Mouse (Mus musculus): Measurements from ENCODE around the gene Cage1. TPM values are rescaled to one million over a fixed set of nuclear protein-coding genes. Genes with fewer than 3 reads are reported as not detected.

Gene Cage1
- polyA plus RNA-seq, 1 experiment from 2014 or later, result 1.5 TPM

GRCm38 (mm10) chr13:37989701-37990100 is 47.2 kb downstream of the Cage1 start:
- no peak for ATAC-seq
- 84% methylated on average over 8 of the region's 8 CpGs for WGBS
- Histone ChIP-seq H3K9ac (replicated peaks; ENCODE audit: low read depth) (no peak overlapping the region), H3K27me3 (replicated peaks; ENCODE audit: insufficient read depth, low read length) (no peaks in the 10 kb centered on the region), H3K27ac (ENCODE audit: low read length) (no peak overlapping the region), H3K4me3 (ENCODE audit: low read depth, low read length) (no peak overlapping the region), H3K9me3 (ENCODE audit: low read length) (no peaks in the 10 kb centered on the region), H3K36me3 (ENCODE audit: insufficient read depth, low read length) (peaks cover 34% of the 10 kb centered on the region), H3K4me1 (ENCODE audit: insufficient read depth, low read depth, low read length) (no peaks in the 10 kb centered on the region; the same call in 1 of the 2 replicates), H3K4me2 (replicated peaks; ENCODE audit: low read depth, low read length) (no peak overlapping the region)
- no peak for TF ChIP-seq CTCF (IDR thresholded peaks at IDR 0.05)
- no peak for TF ChIP-seq EP300 (IDR thresholded peaks at IDR 0.05)
- DNase-seq (ENCODE audit: low spot score), result no peak

- no peak overlapping the region for H3K27ac ChIP-seq (ENCODE audit: low read length)
- no peak overlapping the region for H3K9ac ChIP-seq (replicated peaks; ENCODE audit: low read depth)
- 84% methylated on average over 10 of the region's 10 CpGs for WGBS
- H3K4me1 ChIP-seq (ENCODE audit: insufficient read depth, low read depth, low read length), result no peaks in the 10 kb centered on the region
- TF ChIP-seq CTCF (IDR thresholded peaks at IDR 0.05) (no peak), EP300 (IDR thresholded peaks at IDR 0.05) (no peak)
- ATAC-seq, result no peak
- no peak overlapping the region for H3K4me2 ChIP-seq (replicated peaks; ENCODE audit: low read depth, low read length)
- H3K36me3 ChIP-seq (ENCODE audit: insufficient read depth, low read length), result peaks cover 61% of the 10 kb centered on the region
- no peaks in the 10 kb centered on the region for H3K9me3 ChIP-seq (ENCODE audit: low read length)
- DNase-seq (ENCODE audit: low spot score), result no peak
- H3K27me3 ChIP-seq (replicated peaks; ENCODE audit: insufficient read depth, low read length), result no peaks in the 10 kb centered on the region
- no peak overlapping the region for H3K4me3 ChIP-seq (ENCODE audit: low read depth, low read length)
Measured at GRCm38 (mm10) chr13:37986166-37986565, 50.7 kb downstream of the Cage1 start.

GRCm38 (mm10) chr13:37981063-37981462 is 55.8 kb downstream of the Cage1 start:
- ATAC-seq, result peak; percentile 71
- H3K4me2 ChIP-seq (replicated peaks; ENCODE audit: low read depth, low read length), result no peak overlapping the region
- peaks cover 46% of the 10 kb centered on the region for H3K36me3 ChIP-seq (ENCODE audit: insufficient read depth, low read length)
- no peaks in the 10 kb centered on the region for H3K27me3 ChIP-seq (replicated peaks; ENCODE audit: insufficient read depth, low read length)
- TF ChIP-seq CTCF (IDR thresholded peaks at IDR 0.05) (no peak), EP300 (IDR thresholded peaks at IDR 0.05) (no peak)
- DNase-seq (ENCODE audit: low spot score), result peak; percentile 48
- WGBS, result 61% methylated on average over 5 of the region's 5 CpGs
- H3K9me3 ChIP-seq (ENCODE audit: low read length), result no peaks in the 10 kb centered on the region
- no peak overlapping the region for H3K27ac ChIP-seq (ENCODE audit: low read length)
- no peak overlapping the region for H3K4me3 ChIP-seq (ENCODE audit: low read depth, low read length)
- H3K4me1 ChIP-seq (ENCODE audit: insufficient read depth, low read depth, low read length), result no peaks in the 10 kb centered on the region
- no peak overlapping the region for H3K9ac ChIP-seq (replicated peaks; ENCODE audit: low read depth)

- 80% methylated on average over 10 of the region's 10 CpGs for WGBS
- ATAC-seq (no peak), DNase-seq (ENCODE audit: low spot score) (no peak)
- Histone ChIP-seq H3K4me1 (ENCODE audit: insufficient read depth, low read depth, low read length) (no peaks in the 10 kb centered on the region), H3K9ac (replicated peaks; ENCODE audit: low read depth) (no peak overlapping the region), H3K4me3 (ENCODE audit: low read depth, low read length) (no peak overlapping the region), H3K27me3 (replicated peaks; ENCODE audit: insufficient read depth, low read length) (no peaks in the 10 kb centered on the region), H3K27ac (ENCODE audit: low read length) (no peak overlapping the region), H3K4me2 (replicated peaks; ENCODE audit: low read depth, low read length) (no peak overlapping the region), H3K9me3 (ENCODE audit: low read length) (no peaks in the 10 kb centered on the region), H3K36me3 (ENCODE audit: insufficient read depth, low read length) (peaks cover 41% of the 10 kb centered on the region)
- TF ChIP-seq CTCF (IDR thresholded peaks at IDR 0.05) (no peak), EP300 (IDR thresholded peaks at IDR 0.05) (no peak)
Measured at GRCm38 (mm10) chr13:37980346-37980745, 56.5 kb downstream of the Cage1 start.

- no peak for DNase-seq (ENCODE audit: low spot score)
- Histone ChIP-seq H3K27ac (ENCODE audit: low read length) (no peak overlapping the region), H3K9me3 (ENCODE audit: low read length) (no peaks in the 10 kb centered on the region), H3K4me3 (ENCODE audit: low read depth, low read length) (no peak overlapping the region), H3K9ac (replicated peaks; ENCODE audit: low read depth) (no peak overlapping the region), H3K4me2 (replicated peaks; ENCODE audit: low read depth, low read length) (no peak overlapping the region), H3K36me3 (ENCODE audit: insufficient read depth, low read length) (peaks cover 40% of the 10 kb centered on the region), H3K4me1 (ENCODE audit: insufficient read depth, low read depth, low read length) (no peaks in the 10 kb centered on the region), H3K27me3 (replicated peaks; ENCODE audit: insufficient read depth, low read length) (no peaks in the 10 kb centered on the region)
- 93% methylated on average over 12 of the region's 12 CpGs for WGBS
- no peak for ATAC-seq
- TF ChIP-seq CTCF (IDR thresholded peaks at IDR 0.05), result no peak
- no peak for TF ChIP-seq EP300 (IDR thresholded peaks at IDR 0.05)
Measured at GRCm38 (mm10) chr13:37979506-37979905, 57.4 kb downstream of the Cage1 start.

- TF ChIP-seq EP300 (IDR thresholded peaks at IDR 0.05) (no peak), CTCF (IDR thresholded peaks at IDR 0.05) (no peak)
- Histone ChIP-seq H3K36me3 (ENCODE audit: insufficient read depth, low read length) (peaks cover 9% of the 10 kb centered on the region; the same call in 1 of the 2 replicates), H3K4me3 (ENCODE audit: low read depth, low read length) (no peak overlapping the region), H3K9ac (replicated peaks; ENCODE audit: low read depth) (no peak overlapping the region), H3K4me2 (replicated peaks; ENCODE audit: low read depth, low read length) (no peak overlapping the region), H3K27ac (ENCODE audit: low read length) (no peak overlapping the region), H3K9me3 (ENCODE audit: low read length) (no peaks in the 10 kb centered on the region), H3K27me3 (replicated peaks; ENCODE audit: insufficient read depth, low read length) (no peaks in the 10 kb centered on the region), H3K4me1 (ENCODE audit: insufficient read depth, low read depth, low read length) (no peaks in the 10 kb centered on the region)
- DNase-seq (ENCODE audit: low spot score), result no peak
- 63% methylated on average over 5 of the region's 5 CpGs for WGBS
- ATAC-seq, result no peak
Measured at GRCm38 (mm10) chr13:37974731-37975130, 62.1 kb downstream of the Cage1 start.

- DNase-seq (ENCODE audit: low spot score) (no peak), ATAC-seq (no peak)
- no peaks in the 10 kb centered on the region for H3K9me3 ChIP-seq (ENCODE audit: low read length)
- no peak overlapping the region for H3K4me2 ChIP-seq (replicated peaks; ENCODE audit: low read depth, low read length)
- H3K27ac ChIP-seq (ENCODE audit: low read length), result no peak overlapping the region
- no peak overlapping the region for H3K4me3 ChIP-seq (ENCODE audit: low read depth, low read length)
- 77% methylated on average over 6 of the region's 6 CpGs for WGBS
- no peaks in the 10 kb centered on the region for H3K4me1 ChIP-seq (ENCODE audit: insufficient read depth, low read depth, low read length)
- TF ChIP-seq EP300 (IDR thresholded peaks at IDR 0.05) (no peak), CTCF (IDR thresholded peaks at IDR 0.05) (no peak)
- H3K27me3 ChIP-seq (replicated peaks; ENCODE audit: insufficient read depth, low read length), result no peaks in the 10 kb centered on the region
- H3K36me3 ChIP-seq (ENCODE audit: insufficient read depth, low read length), result peaks cover 3% of the 10 kb centered on the region; the same call in 1 of the 2 replicates
- H3K9ac ChIP-seq (replicated peaks; ENCODE audit: low read depth), result no peak overlapping the region
Measured at GRCm38 (mm10) chr13:37974036-37974435, 62.8 kb downstream of the Cage1 start.
